Mouse (Mus musculus) ovary, postnatal 14 days (tissue): Measurements from ENCODE around the gene Mettl7b.
A peak's percentile ranks its signal among the peaks of the same experiment; 100 is the strongest.
"Not testable (repeated sequence)": the region's sequence is repeated elsewhere in the genome, so short reads cannot be mapped to it uniquely, and the experiment has no call there.

Source experiments
- DNase-seq: peaks from one replicate; pipeline ENCODE4 v3.0.0; 2022; ENCODE audit warnings: low spot score

Gene Mettl7b

DNA sequence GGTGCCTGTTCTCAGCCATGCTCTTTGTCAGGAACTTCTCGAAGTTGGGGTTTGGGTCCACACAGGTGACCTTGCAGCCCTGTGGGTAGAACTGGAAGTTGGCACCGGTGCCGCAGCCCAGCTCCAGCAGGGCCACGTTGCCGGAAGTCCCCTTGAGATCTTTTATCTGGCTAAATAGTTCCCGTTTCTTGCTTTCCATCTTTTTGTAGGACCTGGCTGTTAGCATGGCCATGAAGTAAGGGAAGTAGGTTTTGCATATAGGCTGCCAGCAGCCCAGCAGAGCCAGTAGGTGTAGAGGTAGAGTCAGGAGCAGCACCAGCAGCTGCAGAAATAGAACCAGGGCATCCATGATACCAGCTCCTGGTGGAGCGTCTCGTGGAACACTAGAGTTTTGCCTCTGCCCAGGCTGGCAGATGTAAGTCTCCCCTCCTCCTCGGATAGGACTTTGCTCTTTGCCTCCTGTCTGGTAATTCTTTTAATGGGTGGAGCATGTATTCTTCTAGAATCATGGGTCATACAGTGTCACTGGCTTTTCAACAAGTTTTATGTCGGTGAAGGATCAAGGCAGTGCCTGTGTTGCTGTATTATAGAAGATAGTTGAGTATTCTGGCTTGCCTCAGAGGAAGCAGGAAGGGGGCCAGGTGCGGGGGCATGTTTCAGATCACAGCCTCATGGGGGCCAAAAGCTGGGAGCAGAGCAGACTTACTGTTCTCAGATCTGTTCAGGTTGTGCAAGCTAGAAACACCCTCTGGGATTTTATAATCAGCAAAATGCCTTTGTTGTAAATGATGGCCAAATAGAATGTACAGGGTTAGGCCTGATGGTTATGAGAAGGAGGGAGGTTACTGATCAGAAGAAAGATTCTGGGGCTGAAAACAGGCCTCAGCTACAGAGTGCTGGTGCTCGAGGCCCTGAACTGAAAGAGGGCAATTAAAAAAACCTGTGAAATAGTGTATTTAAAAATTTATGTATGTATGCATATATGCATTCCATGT, at the start of gene Mettl7b:
TSS of gene Mettl7b (minus strand) at position 399 of the 995 bp plus-strand sequence.
- no peak for DNase-seq

DNA sequence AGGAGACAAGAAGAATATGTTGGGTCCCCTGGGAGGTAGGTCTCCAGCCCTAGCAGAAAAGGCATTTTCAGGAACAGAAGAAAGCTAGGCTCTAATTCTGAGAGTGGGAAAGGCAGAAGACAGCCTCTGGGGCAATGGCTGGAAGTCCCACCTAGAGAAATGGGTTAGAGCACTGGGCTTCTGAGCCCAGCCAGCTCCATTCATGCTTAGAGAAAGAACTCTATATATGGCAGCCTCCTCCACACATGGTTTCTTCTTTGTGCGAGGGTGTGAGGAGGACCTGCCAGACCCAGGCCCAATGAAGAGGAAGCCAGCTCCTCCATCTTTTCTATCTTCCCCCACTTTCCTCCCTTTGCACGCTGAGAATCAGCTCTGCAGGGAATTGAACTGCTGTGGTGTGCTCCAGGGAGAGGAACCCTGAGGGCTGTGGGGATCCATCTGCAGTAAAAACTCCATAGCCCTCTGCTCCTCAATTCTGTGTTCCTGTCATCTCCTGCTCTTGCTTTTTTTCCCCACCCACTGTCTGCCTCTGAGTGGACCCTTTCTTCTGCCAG, 49.6 kb upstream of the Mettl7b start, which contains the start of gene Olfr763:
TSS of gene Olfr763 (plus strand) at position 504 of the 554 bp plus-strand sequence.
- no peak for DNase-seq

DNA sequence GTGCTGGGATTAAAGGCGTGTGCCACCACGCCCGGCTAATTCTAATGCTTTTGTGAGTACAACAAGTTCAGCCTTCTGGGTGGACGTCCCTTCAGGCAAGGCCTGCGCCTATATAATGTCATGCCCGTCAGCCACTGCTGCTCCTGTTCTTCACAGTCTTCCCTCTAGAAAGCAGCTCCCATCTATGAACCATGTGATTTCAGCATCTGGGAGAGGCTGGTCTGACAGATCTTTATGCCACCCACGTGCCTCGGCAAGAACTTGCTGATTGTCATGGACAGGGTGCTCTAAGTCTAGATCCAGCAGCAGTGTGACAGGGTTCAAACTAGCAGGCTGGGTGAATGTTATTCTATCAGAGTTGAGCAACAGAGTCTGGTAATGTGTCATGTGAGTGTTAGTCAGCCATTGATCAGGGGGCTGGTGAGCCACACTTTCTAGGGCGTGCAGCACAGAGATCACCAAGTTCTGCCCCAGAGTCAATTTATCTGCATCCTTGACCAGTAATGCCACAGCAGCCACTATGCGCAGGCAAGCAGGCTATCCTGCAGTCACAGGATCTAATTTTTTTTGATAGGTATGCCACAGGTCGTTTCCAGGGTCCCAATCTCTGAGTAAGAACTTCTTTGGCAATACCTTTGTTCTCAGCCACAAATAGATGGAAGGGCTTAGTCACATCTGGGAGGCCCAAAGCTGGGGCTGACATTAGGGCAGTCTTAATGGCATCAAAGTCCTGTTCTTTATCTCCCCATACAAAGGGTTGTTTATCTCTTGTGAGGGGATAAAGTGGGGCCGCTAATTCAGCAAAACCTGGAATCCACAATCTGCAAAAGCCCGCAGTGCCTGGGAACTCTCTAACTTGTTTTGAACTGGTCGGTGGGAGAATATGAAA, 43.5 kb upstream of the Mettl7b start:
- DNase-seq, result no peak

DNA sequence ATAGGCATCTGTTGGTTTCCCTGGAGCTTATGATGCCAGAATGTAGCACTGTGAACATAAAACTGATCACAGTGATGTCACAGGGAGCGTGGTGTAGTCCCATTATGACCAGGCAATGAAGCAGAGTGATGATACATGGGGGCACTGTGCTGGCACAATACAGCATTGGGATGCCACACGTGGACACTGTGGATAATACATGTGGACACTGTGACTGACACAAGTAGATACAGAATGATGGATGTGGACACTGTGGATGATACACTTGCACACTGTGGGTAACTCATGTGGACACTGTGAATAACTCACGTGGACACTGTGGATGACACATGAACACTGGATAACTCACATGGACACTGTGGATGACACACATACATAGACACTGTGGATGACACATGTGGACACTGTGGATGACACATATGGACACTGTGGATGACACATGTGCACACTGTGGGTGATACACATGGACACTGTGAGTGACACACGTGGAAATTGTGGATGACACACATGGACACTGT, 35.8 kb upstream of the Mettl7b start:
- no peak for DNase-seq

DNA sequence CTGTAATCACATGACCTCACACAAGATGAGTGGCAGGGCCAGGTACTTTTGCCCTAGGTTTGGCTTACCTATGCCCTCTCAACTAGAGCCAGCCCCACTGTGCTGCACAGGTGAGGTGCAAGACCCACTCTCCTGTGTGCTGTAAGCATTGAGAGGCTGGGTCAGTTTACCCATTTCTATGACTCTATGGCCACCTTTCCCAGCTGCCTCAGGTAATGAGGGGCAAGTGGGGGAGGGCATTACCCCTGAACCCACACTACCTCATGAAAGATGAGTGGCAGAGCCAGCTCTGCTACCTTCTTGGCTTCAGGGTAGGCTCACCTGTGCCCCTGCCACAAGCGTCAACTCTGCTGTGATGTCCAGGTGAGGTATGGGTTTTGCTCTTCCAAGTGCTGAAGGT, 35.0 kb upstream of the Mettl7b start:
- no peak for DNase-seq

DNA sequence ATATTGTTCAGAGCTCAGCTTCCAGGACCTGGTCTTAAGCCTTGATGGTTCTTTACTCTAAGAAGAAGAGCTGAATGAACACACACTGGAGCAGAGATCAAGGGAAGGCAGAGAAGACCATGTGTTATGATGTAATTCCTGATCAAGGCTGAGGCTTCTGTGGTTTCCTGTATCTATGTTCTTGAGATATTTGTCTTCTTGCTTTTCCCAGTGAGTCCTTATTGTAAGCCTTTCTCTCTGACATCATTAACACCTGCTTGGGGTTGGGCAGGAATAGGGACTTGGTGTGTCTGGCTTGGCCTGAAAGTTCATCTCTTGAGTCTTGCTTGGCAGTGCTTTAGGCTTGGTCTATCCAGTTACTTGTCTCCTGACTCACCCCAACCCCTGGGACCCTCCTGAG, 30.2 kb upstream of the Mettl7b start:
- no peak for DNase-seq

DNA sequence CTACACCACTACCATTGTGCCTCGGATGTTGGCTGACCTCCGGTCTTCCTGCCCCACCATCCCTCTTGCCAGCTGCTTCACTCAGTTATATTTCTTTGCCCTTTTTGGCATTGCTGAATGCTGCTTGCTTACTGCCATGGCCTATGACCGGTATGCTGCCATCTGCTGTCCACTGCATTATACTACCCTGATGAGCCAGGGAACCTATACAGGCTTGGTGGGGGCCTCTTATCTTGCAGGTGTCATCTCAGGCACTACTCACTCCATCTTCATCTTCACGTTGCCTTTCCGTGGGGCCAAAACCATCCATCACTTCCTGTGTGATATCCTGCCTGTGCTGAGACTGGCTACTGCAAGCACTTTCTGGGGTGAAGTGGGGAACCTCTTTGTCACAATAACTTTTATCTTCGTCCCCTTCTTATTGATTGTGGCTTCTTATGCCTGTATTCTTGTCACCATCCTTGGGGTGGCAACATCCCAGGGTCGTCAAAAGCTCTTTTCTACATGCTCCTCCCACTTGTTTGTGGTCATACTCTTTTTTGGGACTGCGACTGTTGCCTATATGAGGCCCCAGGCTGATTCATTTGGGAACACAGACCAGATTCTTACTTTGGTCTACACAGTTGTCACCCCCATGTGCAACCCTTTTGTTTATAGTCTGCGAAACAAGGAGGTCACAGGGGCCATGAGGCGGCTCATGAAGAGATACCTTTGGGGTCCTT, 29.5 kb upstream of the Mettl7b start:
- DNase-seq, result not testable (repeated sequence)

DNA sequence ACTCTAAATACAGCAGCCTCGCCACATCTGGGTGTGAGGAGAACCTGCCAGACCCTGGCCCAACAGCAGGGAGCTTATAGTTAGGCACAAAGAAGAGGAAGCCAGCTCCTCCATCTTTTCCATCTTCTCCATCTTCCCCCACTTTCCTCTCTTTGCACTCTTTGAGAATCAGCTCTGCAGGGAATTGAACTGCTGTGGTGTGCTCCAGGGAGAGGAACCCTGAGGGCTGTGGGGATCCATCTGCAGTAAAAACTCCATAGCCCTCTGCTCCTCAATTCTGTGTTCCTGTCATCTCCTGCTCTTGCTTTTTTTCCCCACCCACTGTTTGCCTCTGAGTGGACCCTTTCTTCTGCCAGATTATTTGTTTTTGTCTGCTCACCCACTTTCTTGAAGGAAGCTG, 28.3 kb upstream of the Mettl7b start, which contains the start of gene Olfr9:
TSS of gene Olfr9 (plus strand) at position 301 of the 400 bp plus-strand sequence.
- DNase-seq, result not testable (repeated sequence)

DNA sequence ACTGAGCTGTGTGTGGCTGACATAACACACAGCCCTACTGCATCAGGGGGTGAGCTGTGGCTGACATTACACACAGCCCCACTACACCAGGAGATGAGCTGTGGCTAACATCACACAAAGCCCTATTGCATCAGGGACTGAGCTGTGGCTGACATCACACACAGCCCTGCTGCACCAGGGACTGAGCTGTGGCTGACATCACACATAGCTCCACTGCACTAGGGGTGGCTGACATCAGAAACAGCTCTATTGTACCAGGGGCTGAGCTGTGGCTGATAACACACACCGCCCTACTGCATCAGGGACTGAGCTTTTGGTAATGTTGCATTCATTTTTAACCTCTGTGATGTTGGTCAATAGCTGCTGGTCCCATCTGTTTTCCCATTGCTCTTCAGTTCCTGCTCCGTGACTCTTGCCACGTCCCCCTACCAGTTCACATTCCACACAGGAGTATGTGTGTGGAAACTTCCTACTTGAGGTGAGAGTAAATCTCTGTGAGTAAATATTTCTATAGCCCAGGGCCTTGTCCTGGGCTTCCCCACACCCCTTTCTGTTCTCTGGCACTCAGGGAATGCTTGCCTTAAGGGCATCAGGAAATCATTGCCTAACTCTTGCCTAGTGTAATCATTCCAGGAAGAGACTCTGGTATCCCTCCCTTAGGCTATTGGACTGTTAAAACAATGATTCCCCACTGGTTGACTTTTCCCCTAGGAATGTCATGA, 20.0 kb upstream of the Mettl7b start:
- no peak for DNase-seq

DNA sequence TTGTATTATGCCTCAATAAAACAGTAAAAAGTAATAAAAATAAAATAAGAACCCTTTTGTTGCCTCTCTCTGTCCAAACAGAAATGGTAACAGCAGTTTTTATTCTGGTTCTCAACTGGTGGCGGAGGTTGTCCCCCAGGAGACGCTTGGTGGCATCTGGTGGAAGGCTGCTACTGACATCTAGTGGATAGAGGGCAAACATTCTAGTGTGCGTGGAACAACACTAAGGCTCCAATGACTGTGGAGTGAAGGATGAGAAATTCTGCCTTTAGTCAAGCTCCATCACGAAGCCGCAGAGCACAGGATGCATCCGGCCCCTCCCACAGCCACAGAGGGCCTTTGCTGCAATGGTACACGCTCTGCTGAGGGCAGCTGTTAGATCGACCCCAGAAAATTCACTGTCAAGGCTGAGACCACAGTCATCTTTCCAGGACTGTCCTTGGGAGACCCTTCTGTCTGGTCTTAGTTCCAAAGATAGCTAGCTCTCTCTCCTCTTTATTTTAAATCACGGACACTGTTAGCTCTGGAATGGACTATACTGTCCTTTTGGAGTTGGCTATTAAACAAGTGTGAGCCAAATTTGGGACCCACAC, 16.8 kb upstream of the Mettl7b start:
- peak; percentile 19 for DNase-seq

DNA sequence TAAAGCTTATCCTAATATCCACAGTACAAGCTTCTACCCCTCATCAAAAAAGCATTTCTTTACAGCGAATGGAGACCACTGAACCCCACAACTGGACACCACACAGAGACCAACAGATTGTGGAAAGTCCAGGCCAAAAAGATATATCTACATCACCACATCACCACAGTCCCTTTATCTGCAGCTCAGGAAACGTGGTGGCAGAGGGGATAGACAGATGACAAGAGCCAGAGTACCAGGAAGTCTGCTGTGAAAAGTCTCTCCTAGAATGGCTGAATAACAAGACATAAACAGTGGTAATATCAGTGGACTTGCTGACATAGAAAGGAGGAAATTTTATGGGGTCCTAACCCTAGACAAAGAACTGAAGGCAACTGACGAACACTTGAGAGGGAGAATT, 15.6 kb upstream of the Mettl7b start:
- no peak for DNase-seq

DNA sequence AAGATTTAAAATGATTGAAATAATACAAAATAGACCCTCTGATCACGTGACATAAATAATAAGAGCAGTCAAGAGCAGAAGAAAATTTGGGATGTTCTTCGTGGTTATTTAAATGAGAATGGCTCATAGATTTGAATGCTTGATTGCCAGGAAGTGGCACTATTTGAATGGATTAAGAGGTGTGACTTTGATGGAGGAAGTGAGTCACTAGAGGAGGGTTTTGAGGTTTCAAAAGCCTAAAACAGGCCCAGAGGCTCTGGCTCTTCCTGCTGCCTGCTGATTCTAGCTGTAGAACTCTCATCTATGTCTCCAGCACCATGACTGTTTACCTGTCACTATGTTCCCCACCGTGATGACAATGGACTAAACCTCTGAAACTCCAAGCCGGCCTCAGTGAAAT, 12.1 kb upstream of the Mettl7b start:
- no peak for DNase-seq

DNA sequence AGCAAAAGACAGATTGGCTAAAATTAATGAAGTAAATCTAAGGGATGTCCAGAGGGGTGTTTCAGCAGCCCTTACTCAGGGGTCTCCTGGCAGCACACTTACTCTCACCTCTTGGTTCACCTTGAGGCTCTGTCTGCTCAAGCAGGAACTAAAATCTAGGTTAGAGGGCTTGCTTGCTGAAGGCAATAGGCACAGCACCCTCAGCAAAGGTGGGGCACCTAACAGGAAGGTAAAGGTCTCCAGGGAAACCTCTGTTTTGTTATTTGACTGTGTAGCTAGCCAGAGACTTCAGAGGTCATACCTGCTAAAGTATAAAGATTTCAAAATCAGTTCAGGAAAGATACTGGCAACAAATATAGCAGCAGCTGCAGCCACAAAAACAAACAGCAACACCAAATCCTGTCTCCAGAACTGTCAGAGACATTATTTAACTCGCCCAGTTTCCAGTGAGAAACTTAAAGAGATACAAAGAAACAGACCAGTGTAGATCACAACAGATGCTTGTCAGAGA, 10.0 kb upstream of the Mettl7b start:
- DNase-seq, result no peak

DNA sequence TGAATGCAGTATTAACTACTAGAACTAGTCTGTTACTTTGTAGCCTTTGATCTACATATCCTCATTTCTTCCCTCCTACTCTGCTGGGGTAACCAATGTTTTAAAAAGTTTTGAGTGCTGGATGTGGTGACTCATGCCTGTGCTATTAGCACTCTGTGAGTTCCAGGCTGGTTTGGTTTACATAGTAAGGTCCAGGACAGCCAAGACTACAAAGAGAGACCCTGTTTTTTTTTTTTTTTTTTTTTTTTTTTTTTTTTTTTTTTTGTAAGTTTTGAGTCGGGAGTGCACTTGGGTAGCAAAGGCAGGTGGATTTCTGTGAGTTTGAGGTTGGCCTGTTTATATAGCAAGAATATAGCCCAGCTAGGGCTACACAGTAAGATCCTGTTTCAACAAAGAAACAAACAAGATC, 7.6 kb upstream of the Mettl7b start:
- no peak for DNase-seq

DNA sequence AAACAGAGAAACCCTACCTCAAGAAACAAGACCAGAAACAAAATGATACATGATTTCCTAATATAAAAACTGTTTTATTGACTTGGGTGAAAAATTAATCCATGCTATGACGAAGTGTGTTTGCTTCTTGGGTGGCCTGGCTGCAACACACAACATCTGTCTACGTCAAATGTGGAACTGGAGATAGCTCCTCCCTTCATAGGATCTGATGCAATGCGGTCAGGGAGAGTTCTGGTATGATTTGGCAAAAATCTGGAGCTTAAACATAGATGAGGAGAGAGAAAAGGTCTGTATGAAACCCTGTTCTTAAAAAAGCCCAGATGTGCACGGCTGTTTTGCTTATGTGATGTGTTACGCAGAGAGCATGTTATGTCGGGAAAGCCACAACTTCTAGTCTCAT, 5.1 kb upstream of the Mettl7b start:
- no peak for DNase-seq

DNA sequence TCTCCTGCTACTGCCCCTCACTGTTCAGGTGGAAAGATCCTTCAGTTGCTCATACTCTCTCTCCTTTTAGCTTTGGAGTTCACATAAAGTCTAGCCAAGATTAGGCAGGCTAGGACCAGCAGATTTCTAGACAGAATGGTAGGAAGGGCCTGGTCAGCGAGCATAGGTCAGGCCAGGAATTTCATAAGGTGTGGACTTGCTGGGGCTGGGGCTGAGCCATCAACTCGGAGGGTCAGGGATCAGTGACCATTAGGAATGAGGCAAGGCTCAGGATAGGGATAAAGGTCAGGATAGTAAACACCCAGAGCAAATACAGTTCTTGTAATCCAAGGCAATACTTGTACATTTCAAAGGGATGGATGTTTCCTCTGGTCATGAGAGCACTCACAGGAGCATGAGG, 4.2 kb upstream of the Mettl7b start:
- DNase-seq, result no peak

DNA sequence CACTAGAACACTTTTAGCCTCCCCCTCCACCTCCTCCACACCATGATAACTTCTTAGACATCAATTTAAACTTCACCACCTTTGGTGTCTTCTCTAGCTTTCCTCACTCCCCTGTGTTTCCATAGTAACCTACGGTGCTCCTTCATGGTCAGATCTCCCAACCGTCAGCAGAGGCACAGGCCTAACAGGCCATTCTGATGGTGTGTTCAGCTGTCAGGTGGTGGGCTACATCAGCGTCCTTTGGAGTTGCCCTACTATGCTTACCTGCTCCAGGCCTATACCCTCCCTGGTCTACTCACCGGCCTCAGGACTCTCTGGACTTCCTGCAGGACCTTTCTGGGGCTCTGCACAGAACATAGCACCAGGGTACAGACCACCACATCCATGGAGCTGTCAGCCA, 646 bp downstream of the Mettl7b start:
- DNase-seq, result no peak

DNA sequence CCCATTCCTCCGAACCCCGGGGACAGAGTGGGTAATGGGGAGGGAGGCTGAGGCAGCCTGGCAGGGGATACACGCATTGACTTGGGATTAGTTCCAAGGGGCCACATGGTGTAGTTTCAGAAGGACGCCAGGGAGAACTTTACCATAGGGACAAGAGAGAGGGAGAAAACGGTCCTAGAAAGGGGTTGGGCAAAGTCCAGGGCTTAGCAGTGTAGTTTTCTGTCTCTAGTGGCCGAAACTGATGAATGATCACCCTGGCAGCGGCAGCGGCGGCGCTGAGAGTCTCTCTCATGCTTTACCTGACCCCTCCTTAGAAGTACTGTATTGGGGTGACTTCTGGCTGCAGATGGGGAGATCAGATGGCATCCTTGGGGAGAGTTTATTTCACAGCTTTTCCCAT, 2.4 kb downstream of the Mettl7b start:
- no peak for DNase-seq

DNA sequence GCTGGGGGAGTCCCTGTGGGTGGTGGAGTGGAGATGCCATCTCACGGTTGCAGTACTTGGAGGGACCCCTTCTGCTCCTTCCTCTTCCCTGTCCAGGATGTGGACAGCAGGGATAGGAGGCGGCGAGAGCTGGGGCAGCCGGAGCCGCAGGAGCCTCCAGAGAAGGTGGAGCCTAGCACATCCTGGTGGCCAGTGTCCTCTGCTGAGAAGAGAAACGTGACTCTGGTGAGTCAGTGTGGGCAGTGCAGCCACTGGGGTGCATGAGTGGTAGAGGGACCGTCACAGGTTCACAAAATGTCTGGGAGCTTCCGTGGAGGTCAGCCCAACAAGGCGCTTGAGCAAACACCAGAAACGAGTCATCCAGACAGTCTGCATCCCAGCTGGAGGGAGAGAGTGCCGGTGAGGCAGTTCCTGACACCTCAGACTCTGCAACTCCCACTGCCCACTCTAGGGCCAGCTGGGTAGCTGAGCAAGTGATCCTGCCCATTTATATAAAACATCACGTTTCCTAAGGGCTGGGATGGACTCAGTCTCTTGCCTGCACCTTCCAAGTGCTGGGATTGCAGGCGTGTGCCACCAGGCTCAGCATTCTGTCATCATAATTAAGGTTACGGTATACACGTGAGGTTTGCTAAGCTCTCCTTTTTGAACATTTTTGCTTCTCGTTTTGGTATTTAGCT, 10.4 kb downstream of the Mettl7b start:
- no peak for DNase-seq
